8 mouse cellular contexts compared by ENCODE assay signal in the genomic region with DNA sequence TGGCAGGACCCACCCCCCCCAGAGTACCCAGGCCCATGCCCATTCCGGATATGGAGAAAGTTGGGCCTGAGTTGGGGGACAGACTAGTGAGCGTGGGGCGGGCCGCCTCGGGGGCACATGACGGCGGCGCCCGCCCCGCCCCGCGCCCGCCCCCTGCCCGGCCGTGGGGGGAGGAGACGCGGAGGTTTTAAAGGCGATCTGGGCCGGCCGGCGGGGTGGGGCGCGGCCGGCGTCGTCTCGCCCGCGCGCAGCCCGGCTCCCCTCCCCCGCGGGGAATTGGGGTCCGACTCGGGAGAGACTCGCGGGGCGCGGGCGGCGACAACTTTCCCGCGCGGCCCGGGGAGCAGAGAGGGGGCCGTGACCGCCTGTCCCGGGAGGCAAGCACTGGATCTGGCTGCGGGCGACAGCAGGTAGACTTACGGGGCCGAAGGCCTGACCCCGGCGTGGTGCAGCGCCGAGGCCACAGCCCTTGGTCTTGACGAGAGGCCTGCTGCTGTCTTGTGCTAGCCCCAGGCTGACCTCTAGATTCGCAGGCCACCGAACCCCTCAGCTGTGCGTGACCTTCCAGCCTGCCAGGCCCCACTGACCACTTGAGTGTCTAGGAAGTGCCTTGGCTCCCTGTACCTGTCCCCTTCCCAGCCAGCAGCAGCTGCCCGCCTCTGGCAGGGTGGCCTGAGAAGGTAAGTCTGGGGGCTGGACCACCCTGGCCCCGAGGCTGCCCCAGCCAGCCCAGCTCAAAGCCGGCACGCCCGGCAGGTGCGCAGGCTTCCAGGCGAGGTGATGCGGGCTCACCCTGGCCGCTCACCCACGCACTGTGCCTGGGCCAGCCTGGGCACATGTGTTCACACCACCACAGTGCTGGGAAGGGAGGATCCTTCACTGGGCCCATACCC. TPM values are rescaled to one million over a fixed set of nuclear protein-coding genes. Genes with fewer than 3 reads are reported as not detected.
DNase-seq lines count a peak whose midpoint lies in the region; ATAC-seq and TF ChIP-seq lines count a peak whose summit lies in the region.

No protein-coding gene starts in this region.

- ATAC-seq in hindbrain, embryonic 14.5 days (ENCODE audit: low FRiP score) = no peak
- ATAC-seq in midbrain, postnatal 0 days (ENCODE audit: low FRiP score) = no peak
- ATAC-seq in megakaryocyte progenitor cell, adult 5-6 weeks (replicated peaks; ENCODE audit: poor library complexity) = no peak

- peak; percentile 70 for TF ChIP-seq POLR2A in CH12.LX (IDR thresholded peaks at IDR 0.05; ENCODE audit: low read depth, low read length)

- TF ChIP-seq CTCF in CH12.LX (conservative IDR thresholded peaks at IDR 0.05 in 1 of 2, IDR thresholded peaks at IDR 0.05 in 1 of 2; ENCODE audit: low read depth in 2 of 2, low read length in 2 of 2) = no peak
- no peak for TF ChIP-seq CTCF in midbrain, postnatal 0 days (IDR thresholded peaks at IDR 0.05)

- in situ Hi-C loops in CH12.LX (cut with MboI; ENCODE audit: low pct_ligation_motif_present, low pct_unique_long_range_greater_than_20kb, low sequenced_read_pairs) = loop anchor here (25.0 kb wide), 1 partner anchor 161 kb away; no protein-coding TSS in a partner anchor

- no peaks in the 10 kb centered on the region for H3K27me3 ChIP-seq in CH12.LX (replicated peaks)
- peaks cover 16% of the 10 kb centered on the region; the same call in 1 of the 2 replicates for H3K27me3 ChIP-seq in hindbrain, embryonic 14.5 days (ENCODE audit: control insufficient read depth, insufficient read depth, low read length)
- no peaks in the 10 kb centered on the region for H3K27me3 ChIP-seq in midbrain, postnatal 0 days (ENCODE audit: insufficient read depth, low read length)

- H3K27ac ChIP-seq in CH12.LX (ENCODE audit: insufficient read depth, low read depth) = peak overlapping the region; percentile 62
- H3K27ac ChIP-seq in hindbrain, embryonic 14.5 days = peak overlapping the region; percentile 61
- H3K27ac ChIP-seq in midbrain, postnatal 0 days (ENCODE audit: low read depth, low read length) = peak overlapping the region; percentile 65

- no peak for TF ChIP-seq EP300 in CH12.LX (IDR thresholded peaks at IDR 0.05; ENCODE audit: low read length)

- WGBS in hindbrain, embryonic 14.5 days = 9% methylated on average over 56 of the region's 70 CpGs
- 12% methylated on average over 39 of the region's 70 CpGs for WGBS in midbrain, postnatal 0 days

- dilution Hi-C loops in CH12.LX (cut with MboI; ENCODE audit: extremely low pct_ligation_motif_present, extremely low pct_unique_long_range_greater_than_20kb, low sequenced_read_pairs) = no loop called here

- H3K4me2 ChIP-seq in CH12.LX (ENCODE audit: insufficient read depth, low read depth, poor library complexity, severe bottlenecking) = peak overlapping the region; percentile 84
- H3K4me2 ChIP-seq in hindbrain, embryonic 14.5 days (replicated peaks) = peak overlapping the region; percentile 54
- H3K4me2 ChIP-seq in midbrain, postnatal 0 days (ENCODE audit: low read depth, low read length, poor library complexity, severe bottlenecking) = peak overlapping the region; percentile 85

- no peak for TF ChIP-seq RAD21 in CH12.LX (IDR thresholded peaks at IDR 0.05; ENCODE audit: low read depth, low read length)

- peaks cover 4 to 15% of the 10 kb centered on the region in 2 experiments for H3K36me3 ChIP-seq in CH12.LX (replicated peaks in 1 of 2; ENCODE audit: control insufficient read depth in 1 of 2, insufficient read depth in 1 of 2, low read length in 1 of 2)
- no peaks in the 10 kb centered on the region for H3K36me3 ChIP-seq in hindbrain, embryonic 14.5 days (replicated peaks; ENCODE audit: control insufficient read depth, insufficient read depth)
- no peaks in the 10 kb centered on the region for H3K36me3 ChIP-seq in midbrain, postnatal 0 days (ENCODE audit: insufficient read depth, low read length)

- H3K79me2 ChIP-seq in CH12.LX (replicated peaks; ENCODE audit: control insufficient read depth, extremely low read depth, insufficient read depth, poor library complexity, severe bottlenecking) = peaks cover 22% of the 10 kb centered on the region

- H3K9me3 ChIP-seq in CH12.LX (replicated peaks; ENCODE audit: low read length) = no peaks in the 10 kb centered on the region
- H3K9me3 ChIP-seq in hindbrain, embryonic 14.5 days (ENCODE audit: control insufficient read depth, low read length) = no peaks in the 10 kb centered on the region
- H3K9me3 ChIP-seq in midbrain, postnatal 0 days (ENCODE audit: low read length) = no peaks in the 10 kb centered on the region

- peak overlapping the region; percentile 93 for H3K9ac ChIP-seq in CH12.LX (ENCODE audit: insufficient read depth, low read depth)
- H3K9ac ChIP-seq in hindbrain, embryonic 14.5 days = peak overlapping the region; percentile 61
- H3K9ac ChIP-seq in midbrain, postnatal 0 days (replicated peaks; ENCODE audit: low read length, poor library complexity, severe bottlenecking) = peak overlapping the region; percentile 59

- H3K4me1 ChIP-seq in CH12.LX (ENCODE audit: control insufficient read depth in 1 of 2, insufficient read depth in 2 of 2) = peaks cover 18 to 52% of the 10 kb centered on the region in 2 experiments
- H3K4me1 ChIP-seq in hindbrain, embryonic 14.5 days (replicated peaks; ENCODE audit: control insufficient read depth, insufficient read depth, low read length) = peaks cover 31% of the 10 kb centered on the region
- peaks cover 10% of the 10 kb centered on the region for H3K4me1 ChIP-seq in midbrain, postnatal 0 days (ENCODE audit: insufficient read depth, low read length)

- DNase-seq in CH12.LX (ENCODE audit: extremely low read depth) = no peak
- peak; percentile 91 to 93 for DNase-seq in adrenal gland, adult 18-20 months (ENCODE audit: low spot score in 2 of 2)
- peak; percentile 84 for DNase-seq in gastrocnemius, adult 18-20 months (ENCODE audit: low spot score)
- DNase-seq in hindbrain, embryonic 14.5 days (ENCODE audit: low spot score) = peak; percentile 40
- DNase-seq in liver = peak; percentile 77
- peak; percentile 36 for DNase-seq in midbrain, postnatal 0 days (ENCODE audit: low spot score)
- peak; percentile 36 for DNase-seq in thymus, postnatal 0 days (ENCODE audit: low spot score)

- peak overlapping the region; percentile 71 to 96 (median 82) for H3K4me3 ChIP-seq in CH12.LX (replicated peaks in 1 of 3; ENCODE audit: low read depth in 2 of 3, low read length in 2 of 3, poor library complexity in 1 of 3)
- peak overlapping the region; percentile 38 for H3K4me3 ChIP-seq in hindbrain, embryonic 14.5 days (replicated peaks; ENCODE audit: low read length)
- H3K4me3 ChIP-seq in midbrain, postnatal 0 days (ENCODE audit: low read depth, low read length) = peak overlapping the region; percentile 38

RNA-seq across cellular contexts. Expression of a gene that starts 15.9 kb away (rescaled TPM):
- not detected in 2 replicates for total RNA-seq in CH12.LX (2012; rRNA removed)
- total RNA-seq in CH12.LX (2014; rRNA removed) = not detected in 2 replicates
- not detected in 2 replicates for polyA plus RNA-seq in CH12.LX (2012; ENCODE audit: insufficient read length, low read depth)
- under 1 TPM in 1 of 2 experiments, not detected in 1; 0.61 TPM for total RNA-seq in adrenal gland, adult 18-20 months (2021)
- under 1 TPM in 1 of 2 experiments, not detected in 1; 0.82 TPM for total RNA-seq in gastrocnemius, adult 18-20 months (2021)
- polyA plus RNA-seq in hindbrain, embryonic 14.5 days (2014; fragmentation: Nextera tagmentation; extraction: Ambion mirVana) = 7.8 and 10.4 TPM in 2 replicates
- total RNA-seq in midbrain, postnatal 0 days (2014; rRNA removed) = 0.27 and 4.6 TPM in 2 replicates
- polyA plus RNA-seq in midbrain, postnatal 0 days (2015; fragmentation: Nextera tagmentation; extraction: Ambion mirVana) = 14.0 and 15.3 TPM in 2 replicates
- 5.3 and 6.2 TPM in 2 replicates for polyA plus RNA-seq in thymus, postnatal 0 days (2015; fragmentation: Nextera tagmentation; extraction: Ambion mirVana)
- 0.54 and 1.7 TPM in 2 replicates for total RNA-seq in megakaryocyte progenitor cell, adult 5-6 weeks (2015)
- total RNA-seq in megakaryocyte progenitor cell, adult 5-6 weeks (2017) = 3.5 TPM in 1 of 2 replicates, not detected in the other

RNA-seq across cellular contexts. Expression of a gene that starts 36.0 kb away (rescaled TPM):
- total RNA-seq in CH12.LX (2012; rRNA removed) (6.3 and 9.7 TPM in 2 replicates), CH12.LX (2014; rRNA removed) (4.7 and 4.9 TPM in 2 replicates)
- 6.5 and 9.1 TPM in 2 replicates for polyA plus RNA-seq in CH12.LX (2012; ENCODE audit: insufficient read length, low read depth)
- total RNA-seq in adrenal gland, adult 18-20 months (2021) = 10 to 100 TPM; 36.4 to 56.0 TPM
- 1 to 10 TPM; 6.6 to 7.2 TPM for total RNA-seq in gastrocnemius, adult 18-20 months (2021)
- polyA plus RNA-seq in hindbrain, embryonic 14.5 days (2014; fragmentation: Nextera tagmentation; extraction: Ambion mirVana) = 20.0 and 20.6 TPM in 2 replicates
- 37.7 and 41.8 TPM in 2 replicates for total RNA-seq in midbrain, postnatal 0 days (2014; rRNA removed)
- polyA plus RNA-seq in midbrain, postnatal 0 days (2015; fragmentation: Nextera tagmentation; extraction: Ambion mirVana) = 11.8 and 11.9 TPM in 2 replicates
- 12.7 and 13.2 TPM in 2 replicates for polyA plus RNA-seq in thymus, postnatal 0 days (2015; fragmentation: Nextera tagmentation; extraction: Ambion mirVana)
- 3.2 and 3.4 TPM in 2 replicates for total RNA-seq in megakaryocyte progenitor cell, adult 5-6 weeks (2015)
- total RNA-seq in megakaryocyte progenitor cell, adult 5-6 weeks (2017) = 4.2 and 5.0 TPM in 2 replicates

RNA-seq across cellular contexts. Expression of a gene that starts 48.6 kb away (rescaled TPM):
- total RNA-seq in CH12.LX (2012; rRNA removed) (225 and 266 TPM in 2 replicates), CH12.LX (2014; rRNA removed) (213 and 228 TPM in 2 replicates)
- 217 and 262 TPM in 2 replicates for polyA plus RNA-seq in CH12.LX (2012; ENCODE audit: insufficient read length, low read depth)
- total RNA-seq in adrenal gland, adult 18-20 months (2021) = 100 to 1,000 TPM; 292 to 304 TPM
- total RNA-seq in gastrocnemius, adult 18-20 months (2021) = 100 to 1,000 TPM; 185 to 187 TPM
- 268 and 296 TPM in 2 replicates for polyA plus RNA-seq in hindbrain, embryonic 14.5 days (2014; fragmentation: Nextera tagmentation; extraction: Ambion mirVana)
- total RNA-seq in midbrain, postnatal 0 days (2014; rRNA removed) = 110 and 143 TPM in 2 replicates
- 274 and 297 TPM in 2 replicates for polyA plus RNA-seq in midbrain, postnatal 0 days (2015; fragmentation: Nextera tagmentation; extraction: Ambion mirVana)
- 403 and 424 TPM in 2 replicates for polyA plus RNA-seq in thymus, postnatal 0 days (2015; fragmentation: Nextera tagmentation; extraction: Ambion mirVana)
- total RNA-seq in megakaryocyte progenitor cell, adult 5-6 weeks (2015) = 121 and 132 TPM in 2 replicates
- 63.4 and 107 TPM in 2 replicates for total RNA-seq in megakaryocyte progenitor cell, adult 5-6 weeks (2017)

RNA-seq across cellular contexts. Expression of a gene that starts 53.1 kb away (rescaled TPM):
- 0.04 TPM in 1 of 2 replicates, not detected in the other for total RNA-seq in CH12.LX (2012; rRNA removed)
- total RNA-seq in CH12.LX (2014; rRNA removed) = 0.09 TPM in 1 of 2 replicates, not detected in the other
- not detected in 2 replicates for polyA plus RNA-seq in CH12.LX (2012; ENCODE audit: insufficient read length, low read depth)
- total RNA-seq in adrenal gland, adult 18-20 months (2021) = under 1 TPM in 1 of 2 experiments, not detected in 1; 0.38 TPM
- total RNA-seq in gastrocnemius, adult 18-20 months (2021) = under 1 TPM; 0.31 to 0.57 TPM
- 1.4 TPM in 2 replicates for polyA plus RNA-seq in hindbrain, embryonic 14.5 days (2014; fragmentation: Nextera tagmentation; extraction: Ambion mirVana)
- 5.6 and 5.7 TPM in 2 replicates for total RNA-seq in midbrain, postnatal 0 days (2014; rRNA removed)
- 2.2 and 2.4 TPM in 2 replicates for polyA plus RNA-seq in midbrain, postnatal 0 days (2015; fragmentation: Nextera tagmentation; extraction: Ambion mirVana)
- polyA plus RNA-seq in thymus, postnatal 0 days (2015; fragmentation: Nextera tagmentation; extraction: Ambion mirVana) = 1.3 and 1.4 TPM in 2 replicates
- total RNA-seq in megakaryocyte progenitor cell, adult 5-6 weeks (2015) = 0.17 and 0.32 TPM in 2 replicates
- total RNA-seq in megakaryocyte progenitor cell, adult 5-6 weeks (2017) = 2.1 and 2.2 TPM in 2 replicates

RNA-seq across cellular contexts. Expression of a gene that starts 53.2 kb away (rescaled TPM):
- total RNA-seq in CH12.LX (2012; rRNA removed) = 7.8 and 8.2 TPM in 2 replicates
- 2.5 and 2.8 TPM in 2 replicates for total RNA-seq in CH12.LX (2014; rRNA removed)
- polyA plus RNA-seq in CH12.LX (2012; ENCODE audit: insufficient read length, low read depth) = 10.5 and 11.4 TPM in 2 replicates
- 10 to 100 TPM; 26.5 to 30.5 TPM for total RNA-seq in adrenal gland, adult 18-20 months (2021)
- 10 to 100 TPM; 15.8 to 16.3 TPM for total RNA-seq in gastrocnemius, adult 18-20 months (2021)
- 30.4 and 33.3 TPM in 2 replicates for polyA plus RNA-seq in hindbrain, embryonic 14.5 days (2014; fragmentation: Nextera tagmentation; extraction: Ambion mirVana)
- total RNA-seq in midbrain, postnatal 0 days (2014; rRNA removed) = 86.1 and 101 TPM in 2 replicates
- 65.9 and 70.7 TPM in 2 replicates for polyA plus RNA-seq in midbrain, postnatal 0 days (2015; fragmentation: Nextera tagmentation; extraction: Ambion mirVana)
- polyA plus RNA-seq in thymus, postnatal 0 days (2015; fragmentation: Nextera tagmentation; extraction: Ambion mirVana) = 18.9 and 20.1 TPM in 2 replicates
- total RNA-seq in megakaryocyte progenitor cell, adult 5-6 weeks (2015) = 7.3 and 8.0 TPM in 2 replicates
- total RNA-seq in megakaryocyte progenitor cell, adult 5-6 weeks (2017) = 5.7 and 8.0 TPM in 2 replicates
